Mouse (Mus musculus) kidney, adult 8-10 months (tissue): ENCODE results near the gene Olfr139.

Experiments used
- DNase-seq, 2 experiments: peaks; one replicate each; pipeline ENCODE4 v3.0.0; 2022

The Olfr139 gene

GRCm38 (mm10) chr11:74056451-74056850 lies at the start of gene Olfr139, which contains the start of gene Olfr399:
Olfr139 (minus strand) TSS chr11:74056551.
Olfr399 (minus strand) TSS chr11:74056615.
- DNase-seq: no peak

- no peak for DNase-seq
Measured at GRCm38 (mm10) chr11:74105066-74105465, 48.7 kb upstream of the Olfr139 start.

- no peak for DNase-seq
Measured at GRCm38 (mm10) chr11:74101507-74101906, 45.2 kb upstream of the Olfr139 start.

GRCm38 (mm10) chr11:74100724-74101123 lies 44.4 kb upstream of the Olfr139 start:
- no peak for DNase-seq

- no peak for DNase-seq
Measured at GRCm38 (mm10) chr11:74069655-74070054, 13.3 kb upstream of the Olfr139 start, which contains the start of gene Zfp616. Zfp616 (plus strand) TSS chr11:74069955.

GRCm38 (mm10) chr11:74051347-74051746 lies 5.0 kb downstream of the Olfr139 start:
- DNase-seq: no peak
